Mouse (Mus musculus) midbrain, embryonic 11.5 days (tissue): ENCODE measurements around the gene Nptx1. TPM values are rescaled to one million over a fixed set of nuclear protein-coding genes. Genes with fewer than 3 reads are reported as not detected.

ENCODE experiments used
- ATAC-seq: fragments of 200-750 bp; cut with Nextera tagmentation; 2 replicates; pipeline ENCODE4 v1.8.0; 2017; ENCODE audit warnings: moderate TSS enrichment, moderate library complexity; ENCODE audit not compliant: low FRiP score
- DNase-seq: peaks from one replicate; pipeline ENCODE4 v3.0.0; 2015; ENCODE audit warnings: low spot score; ENCODE audit errors: missing footprints
- H3K27ac ChIP-seq: fragments of 300-500 bp; sonication (generic); 2 replicates; pipeline ENCODE4 v1.5.1; 2014; ENCODE audit warnings: low read depth, low read length
- H3K27me3 ChIP-seq: fragments of 300-500 bp; sonication (generic); 2 replicates; pipeline ENCODE4 v1.6.1; 2014; ENCODE audit warnings: mild to moderate bottlenecking, low read length, moderate library complexity, mixed read lengths; ENCODE audit not compliant: control insufficient read depth, insufficient read depth
- H3K36me3 ChIP-seq: fragments of 300-500 bp; sonication (generic); 2 replicates; pipeline ENCODE4 v1.6.1; 2014; ENCODE audit warnings: mild to moderate bottlenecking, low read length, moderate library complexity, mixed read lengths; ENCODE audit not compliant: control insufficient read depth, insufficient read depth
- H3K4me1 ChIP-seq: fragments of 300-500 bp; sonication (generic); 2 replicates; pipeline ENCODE4 v1.6.1; 2014; ENCODE audit warnings: low read length; ENCODE audit not compliant: control insufficient read depth, insufficient read depth
- H3K4me2 ChIP-seq: fragments of 300-500 bp; sonication (generic); 2 replicates; pipeline ENCODE4 v1.6.1; 2014; ENCODE audit warnings: mild to moderate bottlenecking, moderate library complexity
- H3K4me3 ChIP-seq: fragments of 300-500 bp; sonication (generic); 2 replicates; pipeline ENCODE4 v1.5.1; 2014; ENCODE audit warnings: low read depth, low read length
- H3K9ac ChIP-seq: fragments of 300-500 bp; sonication (generic); 2 replicates; pipeline ENCODE4 v1.6.1; 2014; ENCODE audit warnings: low read length
- H3K9me3 ChIP-seq: fragments of 300-500 bp; sonication (generic); 2 replicates; pipeline ENCODE4 v1.6.1; 2016; ENCODE audit warnings: low read length; ENCODE audit not compliant: control insufficient read depth
- WGBS: fragments of 180-500 bp; shearing (Covaris S2); extraction: QIAGEN DNeasy Blood & Tissue Kit; methylation state at CpG from one replicate; pipeline ENCODE4 v1.1.7; 2014; 5-methylcytosine and 5-hydroxymethylcytosine counted together
- polyA plus RNA-seq: library from polyadenylated mRNA; unstranded; fragments of >200 nt; fragmentation: Nextera tagmentation; extraction: Ambion mirVana; gene quantifications from 2 replicates; pipeline ENCODE4 v1.2.1, GENCODE M21; 2014

The Nptx1 gene
- polyA plus RNA-seq, 1 experiment from 2014 or later, result 2.5 TPM

DNA sequence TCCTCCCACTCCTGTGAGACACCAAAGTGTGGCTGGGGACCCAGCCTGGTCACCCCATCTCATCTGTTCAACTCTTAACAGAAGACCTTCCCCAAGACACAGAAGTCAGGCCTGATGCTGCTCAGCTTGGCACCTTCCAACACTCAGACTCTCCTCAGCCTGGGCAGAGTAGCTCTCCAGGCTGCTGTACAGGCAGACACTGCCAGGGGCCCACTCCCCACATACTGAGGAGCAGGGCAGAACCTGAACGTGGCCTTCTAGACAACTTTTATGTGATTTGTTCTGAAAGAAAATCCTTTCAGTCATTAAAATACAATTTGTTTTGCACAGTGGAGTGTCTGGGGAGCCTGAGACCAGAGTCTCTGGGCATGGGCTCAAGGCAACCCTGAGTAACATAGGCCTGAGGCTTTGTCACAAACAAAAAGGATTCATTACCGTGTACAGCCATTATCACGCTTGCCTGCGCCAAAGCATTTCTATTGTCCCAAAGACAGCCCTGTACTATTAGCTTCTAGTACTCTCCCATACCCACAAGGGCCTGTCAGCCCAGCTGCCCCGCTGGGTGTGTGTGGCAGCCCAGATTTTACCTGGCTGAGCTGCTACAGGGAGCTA, 38.3 kb downstream of the Nptx1 start:
- Histone ChIP-seq H3K9me3 (no peaks in the 10 kb centered on the region), H3K4me1 (peaks cover 9% of the 10 kb centered on the region), H3K27me3 (no peaks in the 10 kb centered on the region; the same call in 1 of the 2 replicates), H3K4me2 (no peak overlapping the region), H3K36me3 (peaks cover 7% of the 10 kb centered on the region), H3K27ac (no peak overlapping the region; the same call in 1 of the 2 replicates), H3K4me3 (no peak overlapping the region), H3K9ac (no peak overlapping the region)
- DNase-seq (peak; percentile 83), ATAC-seq (peak; percentile 4; the same call in 1 of the 2 replicates)
- 55% methylated on average over 5 of the region's 5 CpGs for WGBS

DNA sequence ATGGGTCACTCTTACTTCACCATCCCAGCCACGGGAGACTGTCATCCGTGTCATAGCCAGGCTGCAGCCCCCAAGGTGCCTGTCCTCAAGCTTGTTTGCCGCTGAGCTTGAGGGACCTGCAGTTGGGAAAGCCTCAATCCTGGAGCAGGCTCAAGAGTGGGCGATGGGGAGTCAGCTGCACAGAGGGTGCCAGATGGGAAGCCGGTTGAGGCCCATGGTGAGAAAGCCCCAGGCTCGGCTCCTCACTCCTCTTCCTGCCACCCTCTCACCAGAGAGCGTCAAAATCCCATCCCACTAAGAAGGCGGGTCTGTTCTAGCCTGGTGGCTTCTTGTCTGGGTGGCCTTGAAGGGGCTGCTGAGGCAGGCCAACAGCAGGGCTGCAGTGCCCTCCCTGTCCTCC, 39.8 kb downstream of the Nptx1 start:
- Histone ChIP-seq H3K27ac (no peak overlapping the region), H3K36me3 (peaks cover 9% of the 10 kb centered on the region), H3K4me1 (peaks cover 3% of the 10 kb centered on the region), H3K27me3 (no peaks in the 10 kb centered on the region), H3K4me3 (no peak overlapping the region), H3K4me2 (no peak overlapping the region), H3K9me3 (no peaks in the 10 kb centered on the region), H3K9ac (no peak overlapping the region)
- WGBS, result 87% methylated on average over 8 of the region's 8 CpGs
- DNase-seq (no peak), ATAC-seq (no peak)

DNA sequence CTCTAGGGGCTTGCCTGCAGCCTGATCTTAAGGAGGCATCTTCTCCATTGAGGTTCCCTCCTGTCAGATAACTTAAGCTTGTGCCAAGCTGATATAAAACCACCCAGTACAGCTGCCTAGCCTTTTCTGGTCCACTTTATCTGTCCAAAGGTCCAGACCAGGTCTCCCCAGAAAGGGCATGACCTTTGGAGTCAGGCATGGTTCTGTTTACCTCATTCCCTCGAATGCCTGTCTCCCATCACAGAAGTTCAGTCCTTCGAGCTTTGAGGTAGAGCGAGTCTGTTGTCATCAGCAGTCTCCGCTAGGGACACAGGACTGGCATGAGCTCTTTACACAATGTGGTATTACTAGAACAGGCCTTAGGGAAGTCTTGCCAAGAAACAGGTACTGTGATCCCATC, 41.2 kb downstream of the Nptx1 start:
- H3K27ac ChIP-seq, result no peak overlapping the region
- no peak for DNase-seq
- 91% methylated on average over 4 of the region's 4 CpGs for WGBS
- H3K9me3 ChIP-seq, result no peaks in the 10 kb centered on the region
- peaks cover 13% of the 10 kb centered on the region for H3K36me3 ChIP-seq
- no peak overlapping the region for H3K4me2 ChIP-seq
- H3K9ac ChIP-seq, result no peak overlapping the region
- ATAC-seq, result no peak
- H3K27me3 ChIP-seq, result no peaks in the 10 kb centered on the region
- H3K4me1 ChIP-seq, result peaks cover 3% of the 10 kb centered on the region
- no peak overlapping the region for H3K4me3 ChIP-seq

DNA sequence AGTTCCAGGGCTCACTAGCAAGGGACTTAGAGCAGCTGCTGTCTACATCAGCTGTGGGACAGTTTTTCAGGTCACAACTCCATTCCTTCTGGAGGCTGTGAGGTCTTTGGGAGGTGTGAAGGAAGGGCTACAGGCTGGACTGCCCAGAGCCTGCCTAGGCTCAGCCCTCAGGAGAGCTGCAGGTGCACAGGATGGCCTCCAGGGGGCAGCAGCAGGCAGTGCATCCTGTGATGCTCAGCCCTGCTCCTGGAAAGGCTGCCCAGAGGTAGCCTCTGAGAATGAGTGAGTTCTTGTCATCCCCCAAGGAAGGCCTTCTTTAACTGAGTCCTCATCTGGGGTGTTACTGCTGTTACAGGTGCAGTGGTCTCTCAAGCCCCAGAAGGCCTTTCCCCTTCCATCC, 43.9 kb downstream of the Nptx1 start:
- Histone ChIP-seq H3K9me3 (no peaks in the 10 kb centered on the region), H3K4me2 (no peak overlapping the region), H3K4me3 (no peak overlapping the region), H3K36me3 (peaks cover 18% of the 10 kb centered on the region), H3K27ac (no peak overlapping the region), H3K4me1 (no peaks in the 10 kb centered on the region), H3K27me3 (no peaks in the 10 kb centered on the region), H3K9ac (no peak overlapping the region)
- DNase-seq, result peak; percentile 94
- peak; percentile 76 for ATAC-seq

DNA sequence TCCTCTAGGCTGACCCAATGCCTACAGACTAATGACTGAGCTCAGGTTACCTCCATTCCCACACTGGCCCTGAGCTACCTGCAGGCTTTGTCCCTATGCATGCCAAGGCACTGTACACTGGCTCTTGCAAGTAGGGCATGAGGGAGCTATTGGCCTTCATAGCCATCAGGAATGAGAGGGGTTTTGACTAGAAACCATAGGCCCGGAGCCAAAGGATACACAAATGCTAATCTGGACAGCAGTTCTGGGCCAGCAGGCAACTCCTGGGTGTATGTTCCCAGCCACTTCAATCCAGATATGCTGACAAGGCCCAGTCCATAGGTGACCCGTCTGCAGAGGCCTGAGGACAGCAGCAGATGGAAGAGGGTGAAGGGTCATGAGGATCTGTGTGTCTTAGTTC, 47.5 kb downstream of the Nptx1 start:
- Histone ChIP-seq H3K4me2 (no peak overlapping the region), H3K9me3 (no peaks in the 10 kb centered on the region), H3K9ac (no peak overlapping the region), H3K4me1 (no peaks in the 10 kb centered on the region), H3K27ac (no peak overlapping the region), H3K36me3 (0 out of 2 replicates have a peak, but pooled peaks cover 12% of the 10 kb centered on the region), H3K4me3 (no peak overlapping the region), H3K27me3 (no peaks in the 10 kb centered on the region)
- no peak for ATAC-seq
- WGBS, result 85% methylated on average over 2 of the region's 2 CpGs
- no peak for DNase-seq

DNA sequence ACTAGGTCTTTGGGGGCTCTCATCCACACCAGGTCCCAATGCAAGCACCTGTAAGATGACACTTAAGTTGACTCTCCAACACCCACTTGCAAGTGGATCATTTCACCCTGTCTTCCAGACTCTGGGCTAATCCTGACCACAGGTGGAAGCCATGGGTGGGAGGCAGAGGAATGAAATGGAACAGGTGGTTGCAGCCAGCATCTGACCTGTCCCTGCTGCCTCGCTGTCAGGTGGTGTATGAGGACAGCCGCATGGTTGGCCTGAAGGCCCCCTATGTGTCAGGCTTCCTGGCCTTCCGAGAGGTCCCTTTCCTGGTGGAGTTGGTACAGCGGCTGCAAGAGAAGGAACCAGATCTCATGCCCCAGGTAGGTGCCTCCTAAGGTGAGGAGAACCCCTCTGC, 48.3 kb downstream of the Nptx1 start:
- Histone ChIP-seq H3K36me3 (0 out of 2 replicates have a peak, but pooled peaks cover 12% of the 10 kb centered on the region), H3K4me2 (no peak overlapping the region), H3K27ac (no peak overlapping the region), H3K9me3 (no peaks in the 10 kb centered on the region), H3K27me3 (no peaks in the 10 kb centered on the region), H3K4me3 (no peak overlapping the region), H3K9ac (no peak overlapping the region), H3K4me1 (no peaks in the 10 kb centered on the region)
- no peak for ATAC-seq
- no peak for DNase-seq
- WGBS, result 93% methylated on average over 4 of the region's 4 CpGs

DNA sequence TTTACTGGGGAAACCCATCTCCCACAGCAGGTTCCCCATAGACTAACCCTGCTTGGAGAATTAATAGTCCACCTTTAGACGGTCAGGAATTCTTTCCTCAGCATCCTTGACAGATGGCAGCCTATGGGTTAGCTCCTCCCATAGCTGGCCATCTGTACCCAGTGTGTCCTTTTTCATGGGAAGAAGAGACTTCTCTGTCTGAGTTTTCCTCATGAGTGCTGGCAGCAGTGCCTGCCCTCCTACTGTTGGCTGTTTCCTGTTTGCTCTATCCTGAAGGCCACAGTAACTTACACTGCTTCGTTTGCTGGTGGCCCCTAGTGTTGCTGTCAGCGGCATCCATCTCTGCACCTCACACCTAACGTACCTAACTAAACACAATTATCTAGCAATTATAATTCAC, 50.1 kb downstream of the Nptx1 start:
- H3K4me3 ChIP-seq, result no peak overlapping the region
- no peaks in the 10 kb centered on the region for H3K9me3 ChIP-seq
- H3K4me1 ChIP-seq, result peaks cover 5% of the 10 kb centered on the region; the same call in 1 of the 2 replicates
- H3K27ac ChIP-seq, result no peak overlapping the region
- 0 out of 2 replicates have a peak, but pooled peaks cover 9% of the 10 kb centered on the region for H3K36me3 ChIP-seq
- DNase-seq, result no peak
- no peak overlapping the region for H3K9ac ChIP-seq
- H3K4me2 ChIP-seq, result no peak overlapping the region
- WGBS, result 78% methylated on average over 4 of the region's 4 CpGs
- no peak for ATAC-seq
- H3K27me3 ChIP-seq, result no peaks in the 10 kb centered on the region

DNA sequence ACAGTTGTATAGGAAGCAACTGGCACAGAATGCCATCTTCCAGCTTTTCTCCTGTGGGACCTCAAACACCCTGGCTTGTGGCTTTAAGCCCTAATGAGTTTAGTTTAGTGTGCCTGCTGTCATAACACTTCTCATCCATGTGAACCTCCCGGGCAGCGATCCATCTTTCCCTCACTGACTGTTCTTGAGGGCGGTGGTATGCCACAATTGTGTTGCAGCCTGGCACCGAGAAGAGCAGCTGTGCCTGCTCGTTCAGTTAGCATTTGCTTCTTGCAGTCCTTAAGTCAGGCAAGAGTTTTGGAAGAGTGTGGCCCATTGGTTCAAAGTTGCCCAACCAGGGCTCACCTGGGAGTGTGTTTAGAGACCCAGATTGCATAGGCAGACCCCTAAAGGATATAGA, 51.4 kb downstream of the Nptx1 start:
- Histone ChIP-seq H3K9me3 (no peaks in the 10 kb centered on the region), H3K4me2 (no peak overlapping the region), H3K27me3 (no peaks in the 10 kb centered on the region), H3K9ac (no peak overlapping the region), H3K27ac (no peak overlapping the region), H3K36me3 (0 out of 2 replicates have a peak, but pooled peaks cover 5% of the 10 kb centered on the region), H3K4me3 (no peak overlapping the region), H3K4me1 (peaks cover 9% of the 10 kb centered on the region; the same call in 1 of the 2 replicates)
- WGBS, result 95% methylated on average over 5 of the region's 5 CpGs
- no peak for DNase-seq
- ATAC-seq, result no peak

DNA sequence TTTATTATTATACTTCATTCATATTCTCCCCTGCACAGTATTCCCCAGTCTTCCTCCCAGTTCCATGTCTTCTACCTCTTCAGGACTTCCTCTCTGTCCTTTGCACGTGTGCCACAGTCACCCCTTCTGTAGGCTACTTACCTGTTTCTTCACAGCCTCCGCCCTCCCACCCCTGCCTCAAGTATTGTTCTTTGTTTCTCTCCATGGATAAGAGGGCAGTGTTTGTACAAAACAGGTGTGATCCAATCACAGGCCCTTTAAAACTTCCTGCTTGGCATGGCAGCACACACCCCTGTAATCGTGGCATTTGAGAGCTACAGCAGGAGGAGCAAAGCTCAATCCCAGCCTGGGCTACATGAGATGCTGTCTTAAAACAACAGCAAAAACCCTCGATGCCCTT, 54.0 kb downstream of the Nptx1 start:
- Histone ChIP-seq H3K27ac (no peak overlapping the region), H3K9me3 (no peaks in the 10 kb centered on the region), H3K4me1 (peaks cover 9% of the 10 kb centered on the region; the same call in 1 of the 2 replicates), H3K9ac (no peak overlapping the region), H3K4me3 (no peak overlapping the region), H3K27me3 (no peaks in the 10 kb centered on the region), H3K36me3 (no peaks in the 10 kb centered on the region), H3K4me2 (no peak overlapping the region)
- DNase-seq (no peak), ATAC-seq (no peak)
- WGBS, result 89% methylated on average over 4 of the region's 4 CpGs
